Mouse (Mus musculus) limb, embryonic 11.5 days (tissue): ENCODE results near the gene Rad51. TPM values are rescaled to one million over a fixed set of nuclear protein-coding genes. Genes with fewer than 3 reads are reported as not detected.

ENCODE experiments used
- ATAC-seq: fragments of 200-750 bp; cut with Nextera tagmentation; 2 replicates; pipeline ENCODE4 v1.8.0; 2017; ENCODE audit warnings: low read depth; ENCODE audit not compliant: insufficient number of reproducible peaks, low FRiP score, low TSS enrichment
- DNase-seq: peaks from one replicate; pipeline ENCODE4 v3.0.0-alpha.2; 2015; ENCODE audit warnings: low spot score
- H3K27ac ChIP-seq: fragments of 300-500 bp; sonication (generic); replicated peaks from 2 replicates; pipeline ENCODE4 v1.5.1; 2014; ENCODE audit warnings: low read depth, mild to moderate bottlenecking, low read length
- H3K27me3 ChIP-seq: fragments of 300-500 bp; sonication (generic); 2 replicates; pipeline ENCODE4 v1.6.1; 2014; ENCODE audit warnings: mild to moderate bottlenecking, low read length, mixed read lengths; ENCODE audit not compliant: control insufficient read depth, insufficient read depth
- H3K36me3 ChIP-seq: fragments of 300-500 bp; sonication (generic); 2 replicates; pipeline ENCODE4 v1.6.1; 2014; ENCODE audit warnings: mild to moderate bottlenecking, low read length, moderate library complexity, mixed read lengths; ENCODE audit not compliant: control insufficient read depth, insufficient read depth
- H3K4me1 ChIP-seq: fragments of 300-500 bp; sonication (generic); 2 replicates; pipeline ENCODE4 v1.6.1; 2014; ENCODE audit warnings: low read length, mixed read lengths; ENCODE audit not compliant: control insufficient read depth, insufficient read depth
- H3K4me2 ChIP-seq: fragments of 300-500 bp; sonication (generic); 2 replicates; pipeline ENCODE4 v1.6.1; 2014; ENCODE audit warnings: low read depth, mild to moderate bottlenecking, moderate library complexity; ENCODE audit not compliant: severe bottlenecking
- H3K4me3 ChIP-seq: fragments of 300-500 bp; sonication (generic); 2 replicates; pipeline ENCODE4 v1.5.1; 2014; ENCODE audit warnings: low read depth, low read length
- H3K9ac ChIP-seq: fragments of 300-500 bp; sonication (generic); 2 replicates; pipeline ENCODE4 v1.6.1; 2014; ENCODE audit warnings: mild to moderate bottlenecking, low read length
- H3K9me3 ChIP-seq: fragments of 300-500 bp; sonication (generic); 2 replicates; pipeline ENCODE4 v1.6.1; 2016; ENCODE audit warnings: low read length; ENCODE audit not compliant: control insufficient read depth
- WGBS: fragments of 180-500 bp; shearing (Covaris S2); extraction: QIAGEN DNeasy Blood & Tissue Kit; methylation state at CpG from one replicate; pipeline ENCODE4 v1.1.7; 2014; 5-methylcytosine and 5-hydroxymethylcytosine counted together
- polyA plus RNA-seq: library from polyadenylated mRNA; unstranded; fragments of >200 nt; fragmentation: Nextera tagmentation; extraction: Ambion mirVana; gene quantifications from 2 replicates; pipeline ENCODE4 v1.2.1, GENCODE M21; 2014

Gene Rad51
- polyA plus RNA-seq, 1 experiment from 2014 or later: 81.0 TPM

DNA sequence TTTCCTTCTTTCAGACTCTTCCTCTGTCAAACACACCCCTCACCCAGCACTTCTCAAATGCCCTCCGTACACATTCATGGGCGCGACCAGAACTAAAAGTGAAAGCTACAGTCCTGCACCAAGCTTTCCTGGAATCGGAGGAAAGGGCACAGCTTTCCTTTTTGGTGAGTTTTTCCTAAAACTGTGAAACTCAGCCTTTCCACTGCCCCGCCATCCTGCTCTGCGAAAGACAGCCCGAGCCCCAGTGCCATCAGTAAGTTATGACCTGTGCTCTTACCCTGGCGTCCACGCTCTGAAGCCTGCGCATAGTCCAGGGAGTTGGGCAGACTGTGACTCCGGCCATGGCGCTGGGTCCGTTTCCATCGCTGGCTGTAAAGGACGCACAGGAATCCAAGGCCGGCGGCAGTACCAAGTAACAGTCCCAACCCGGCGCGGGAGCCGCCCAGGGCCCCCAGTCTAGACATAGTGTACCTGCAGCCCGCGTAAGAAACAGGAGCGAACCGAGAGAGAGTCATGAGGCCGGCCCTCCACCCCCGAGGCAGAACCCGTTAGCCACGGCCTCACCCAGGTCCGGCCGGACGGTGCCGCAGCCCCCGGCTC is 43.6 kb downstream of the Rad51 start:
- peak overlapping the region; percentile 99 for H3K4me3 ChIP-seq
- no peaks in the 10 kb centered on the region for H3K27me3 ChIP-seq
- DNase-seq (no peak), ATAC-seq (no peak; the same call in 1 of the 2 replicates)
- H3K36me3 ChIP-seq: peaks cover 8% of the 10 kb centered on the region; the same call in 1 of the 2 replicates
- H3K27ac ChIP-seq: peak overlapping the region; percentile 36; the same call in 1 of the 2 replicates
- 6% methylated on average over 34 of the region's 34 CpGs for WGBS
- peaks cover 4% of the 10 kb centered on the region; the same call in 1 of the 2 replicates for H3K4me1 ChIP-seq
- H3K9me3 ChIP-seq: no peaks in the 10 kb centered on the region
- peak overlapping the region; percentile 94 for H3K4me2 ChIP-seq
- H3K9ac ChIP-seq: peak overlapping the region; percentile 85

DNA sequence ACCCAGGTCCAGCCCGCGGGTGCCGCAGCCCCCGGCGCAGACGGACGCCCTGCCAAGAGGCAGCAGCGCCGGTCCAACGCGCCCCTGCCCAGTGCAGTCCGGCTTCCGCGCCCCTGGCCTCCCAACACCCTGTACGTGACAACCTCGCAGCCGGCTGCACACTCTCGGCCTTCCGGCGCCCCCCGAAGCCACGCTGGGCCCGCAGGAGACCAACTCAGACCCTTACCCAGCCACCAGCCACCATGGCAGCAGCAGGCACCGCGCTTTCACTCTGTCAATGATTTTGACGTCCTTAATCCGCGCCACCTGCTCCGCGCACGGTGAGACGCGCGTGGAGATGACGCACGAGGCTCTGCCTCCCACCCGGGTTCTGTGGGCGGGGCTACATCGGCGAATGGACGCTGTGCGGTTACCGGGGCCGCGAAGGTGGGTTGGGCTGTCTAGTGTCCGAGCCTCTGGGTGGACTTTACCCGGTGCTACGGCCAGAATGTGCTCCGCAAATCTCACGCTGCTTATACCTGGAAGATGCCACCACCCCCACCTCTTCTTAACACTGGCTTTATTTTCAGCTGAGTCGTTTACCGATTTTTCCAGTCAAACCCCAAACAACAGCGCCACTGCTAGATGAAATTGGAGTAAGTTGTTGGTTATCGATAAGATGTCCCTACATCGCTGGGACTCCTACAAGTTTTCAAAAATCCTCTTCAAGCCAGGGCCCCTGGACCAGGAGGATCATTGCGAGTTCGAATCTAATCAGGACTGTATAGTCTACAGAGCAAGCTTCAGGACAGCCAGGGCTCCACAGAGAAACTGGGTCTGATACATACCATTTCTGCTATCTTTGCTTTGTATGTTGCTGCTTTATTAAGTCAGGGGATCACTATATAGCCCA is 44.3 kb downstream of the Rad51 start, which contains the start of gene Rmdn3:
Gene Rmdn3, minus strand, starts transcription at position 354 of the 892 bp plus-strand sequence.
- H3K4me3 ChIP-seq: peak within 1 kb of the TSS; percentile 99
- DNase-seq: peak; percentile 97
- peak within 1 kb of the TSS; percentile 94 for H3K4me2 ChIP-seq
- H3K36me3 ChIP-seq: 0 out of 2 replicates have a peak, but pooled peaks cover 5% of the 10 kb centered on the region
- 1% methylated on average over 57 of the region's 57 CpGs for WGBS
- no peaks in the 10 kb centered on the region for H3K27me3 ChIP-seq
- H3K4me1 ChIP-seq: peaks cover 4% of the 10 kb centered on the region; the same call in 1 of the 2 replicates
- peak; percentile 82 for ATAC-seq
- H3K27ac ChIP-seq: peak within 1 kb of the TSS; percentile 36; the same call in 1 of the 2 replicates
- peak within 1 kb of the TSS; percentile 85 for H3K9ac ChIP-seq
- no peaks in the 10 kb centered on the region for H3K9me3 ChIP-seq

DNA sequence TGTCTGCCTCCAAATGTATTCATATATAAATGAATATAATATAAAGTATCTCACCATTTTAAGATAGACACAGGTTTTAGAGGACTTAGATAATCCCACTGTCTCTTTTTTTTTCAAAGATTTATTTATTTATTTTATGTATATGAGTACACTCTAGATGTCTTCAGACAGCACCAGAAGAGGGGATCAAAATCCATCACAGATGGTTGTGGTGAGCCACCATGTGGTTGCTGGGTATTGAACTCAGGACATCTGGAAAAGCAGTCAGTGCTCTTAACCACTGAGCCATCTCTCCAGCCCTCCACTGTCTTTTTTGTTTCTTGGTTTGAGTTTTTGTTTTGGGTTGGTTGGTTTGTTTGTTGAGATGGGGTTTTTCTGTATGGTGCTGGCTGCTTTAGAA is 45.2 kb downstream of the Rad51 start:
- Histone ChIP-seq H3K4me3 (no peak overlapping the region), H3K4me2 (no peak overlapping the region), H3K27ac (no peak overlapping the region), H3K9me3 (no peaks in the 10 kb centered on the region), H3K4me1 (peaks cover 4% of the 10 kb centered on the region; the same call in 1 of the 2 replicates), H3K36me3 (0 out of 2 replicates have a peak, but pooled peaks cover 5% of the 10 kb centered on the region), H3K9ac (no peak overlapping the region), H3K27me3 (no peaks in the 10 kb centered on the region)
- DNase-seq (no peak), ATAC-seq (no peak)

DNA sequence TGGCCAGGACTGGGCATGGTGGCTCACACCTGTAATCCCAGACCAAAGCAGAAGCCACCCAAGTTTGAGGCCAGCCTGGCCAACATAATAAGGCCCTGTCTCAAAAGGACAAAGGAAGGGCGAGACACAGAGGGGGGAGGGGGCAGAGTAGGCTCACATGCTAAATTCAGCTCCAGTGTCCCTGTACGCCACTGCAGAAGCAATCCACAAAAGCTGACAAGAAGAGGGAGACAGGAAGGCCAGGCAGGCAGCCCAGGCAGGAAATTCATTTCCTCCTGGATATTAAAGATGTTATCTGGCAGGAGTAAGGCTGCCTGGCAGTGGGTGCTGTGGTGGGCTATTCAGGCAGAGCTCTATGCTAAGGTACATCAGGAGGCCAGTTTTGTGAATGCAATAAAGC is 48.7 kb downstream of the Rad51 start:
- H3K36me3 ChIP-seq: no peaks in the 10 kb centered on the region
- no peaks in the 10 kb centered on the region for H3K9me3 ChIP-seq
- no peak overlapping the region for H3K4me2 ChIP-seq
- 0 out of 2 replicates have a peak, but pooled peaks cover under 1% of the 10 kb centered on the region for H3K4me1 ChIP-seq
- no peak overlapping the region for H3K27ac ChIP-seq
- H3K27me3 ChIP-seq: peaks cover 5% of the 10 kb centered on the region; the same call in 1 of the 2 replicates
- 46% methylated on average over 2 of the region's 2 CpGs for WGBS
- H3K9ac ChIP-seq: no peak overlapping the region
- ATAC-seq: no peak
- DNase-seq: no peak
- no peak overlapping the region for H3K4me3 ChIP-seq

DNA sequence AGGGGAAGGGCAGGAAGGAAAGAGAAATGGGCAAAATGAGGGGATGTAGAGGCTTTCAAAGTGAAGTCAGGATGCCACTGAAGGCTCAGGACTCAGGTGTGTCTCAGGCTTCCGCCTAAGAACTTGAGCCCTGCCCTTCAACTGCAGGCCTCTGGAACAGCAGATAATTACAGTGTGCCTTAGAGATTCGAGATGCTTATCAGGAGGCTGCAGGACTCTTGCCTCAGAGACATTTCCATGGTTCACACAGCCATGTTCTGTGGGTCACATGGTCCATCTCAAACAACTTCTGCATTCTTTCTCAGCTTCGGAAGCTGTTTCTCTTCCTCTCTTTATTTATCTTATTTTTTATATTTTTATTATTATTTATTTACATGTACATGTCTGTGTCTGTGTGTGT is 50.5 kb downstream of the Rad51 start:
- Histone ChIP-seq H3K9me3 (no peaks in the 10 kb centered on the region), H3K4me3 (no peak overlapping the region), H3K9ac (no peak overlapping the region), H3K4me1 (no peaks in the 10 kb centered on the region), H3K27ac (no peak overlapping the region), H3K36me3 (no peaks in the 10 kb centered on the region), H3K27me3 (peaks cover 8% of the 10 kb centered on the region), H3K4me2 (no peak overlapping the region)
- no peak for DNase-seq
- ATAC-seq: no peak
- 59% methylated on average over 3 of the region's 3 CpGs for WGBS

DNA sequence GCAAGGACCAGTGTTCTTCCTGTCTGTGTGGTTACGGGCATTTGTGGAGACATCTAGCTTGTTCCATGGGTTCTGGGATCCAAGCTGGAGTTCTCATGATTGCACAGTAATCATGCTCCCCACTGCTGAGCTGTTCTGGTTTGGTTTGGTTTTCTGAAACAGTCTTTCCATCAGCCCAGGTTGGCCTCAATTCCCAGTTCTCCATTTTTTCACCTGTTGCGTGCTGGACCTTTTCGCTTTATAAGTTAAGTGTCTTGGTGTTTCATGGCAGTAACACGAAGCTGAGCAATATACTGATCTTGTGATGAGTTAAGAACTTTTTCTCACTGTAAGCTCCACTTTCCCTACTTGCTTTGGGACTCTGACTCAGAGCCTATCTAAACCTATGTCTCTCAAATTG is 51.4 kb downstream of the Rad51 start:
- Histone ChIP-seq H3K4me1 (no peaks in the 10 kb centered on the region), H3K4me3 (no peak overlapping the region), H3K4me2 (no peak overlapping the region), H3K36me3 (no peaks in the 10 kb centered on the region), H3K27me3 (peaks cover 9% of the 10 kb centered on the region), H3K9me3 (no peaks in the 10 kb centered on the region), H3K27ac (no peak overlapping the region), H3K9ac (no peak overlapping the region)
- DNase-seq (no peak), ATAC-seq (no peak)
- WGBS: 88% methylated on average over 4 of the region's 4 CpGs

DNA sequence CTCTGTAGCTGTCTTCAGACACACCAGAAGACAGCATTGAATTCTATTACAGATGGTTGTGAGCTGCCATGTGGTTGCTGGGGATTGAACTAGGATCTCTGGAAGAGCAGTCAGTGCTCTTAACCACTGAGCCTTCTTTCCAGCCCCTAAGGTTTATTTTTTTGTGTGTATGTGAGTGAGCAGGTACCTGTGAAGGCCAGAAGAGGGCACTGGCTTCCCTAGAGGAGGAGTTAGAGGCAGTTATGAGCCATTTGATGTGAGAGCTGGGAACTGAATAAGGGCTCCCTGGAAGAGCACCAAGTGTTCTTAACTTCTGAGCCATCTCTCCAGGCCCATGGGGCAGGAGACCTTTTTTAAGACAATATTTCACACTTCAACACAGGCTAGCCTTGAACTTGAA is 52.8 kb downstream of the Rad51 start:
- Histone ChIP-seq H3K9ac (no peak overlapping the region), H3K9me3 (no peaks in the 10 kb centered on the region), H3K4me1 (no peaks in the 10 kb centered on the region), H3K27ac (no peak overlapping the region), H3K4me3 (no peak overlapping the region), H3K4me2 (no peak overlapping the region), H3K36me3 (no peaks in the 10 kb centered on the region), H3K27me3 (peaks cover 9% of the 10 kb centered on the region)
- ATAC-seq (no peak), DNase-seq (no peak)
